Mouse (Mus musculus) ES-E14 (cell line): Measurements from ENCODE around the gene Gm17606. TPM values are rescaled to one million over a fixed set of nuclear protein-coding genes. Genes with fewer than 3 reads are reported as not detected.

Experiments used
- DNase-seq: peaks from one replicate; pipeline ENCODE4 v3.0.0-alpha.2; 2013; ENCODE audit warnings: low read depth, low spot score
- H3K27ac ChIP-seq: 2 replicates; pipeline ENCODE4 v1.5.1; 2012; ENCODE audit warnings: low read depth, mild to moderate bottlenecking, low read length, moderate library complexity, mixed read lengths; ENCODE audit not compliant: poor library complexity, insufficient read depth, severe bottlenecking
- H3K36me3 ChIP-seq: 2 replicates; pipeline ENCODE4 v1.6.1; 2012; ENCODE audit warnings: mild to moderate bottlenecking, low read length, moderate library complexity, mixed read lengths; ENCODE audit not compliant: control insufficient read depth, poor library complexity, insufficient read depth, severe bottlenecking
- H3K4me1 ChIP-seq, 2 experiments: fragments of 150-350 bp in 1 of 2; sonication (generic) in 1 of 2; 2 replicates each; pipeline ENCODE4 v1.6.1; 2012; ENCODE audit warnings: low read length in 2 of 2, mild to moderate bottlenecking in 1 of 2, mixed read lengths in 1 of 2; ENCODE audit not compliant: control insufficient read depth in 2 of 2, insufficient read depth in 2 of 2, poor library complexity in 1 of 2
- H3K4me3 ChIP-seq, 2 experiments: fragments of 150-350 bp in 1 of 2; sonication (generic) in 1 of 2; 2 replicates each; pipeline ENCODE4 v1.5.1; 2012; ENCODE audit warnings: low read length in 2 of 2, low read depth in 1 of 2, mild to moderate bottlenecking in 1 of 2, mixed read lengths in 1 of 2; ENCODE audit not compliant: insufficient read depth in 1 of 2, poor library complexity in 1 of 2, severe bottlenecking in 1 of 2
- H3K9ac ChIP-seq: 2 replicates; pipeline ENCODE4 v1.6.1; 2012; ENCODE audit warnings: low read depth, mild to moderate bottlenecking, low read length, mixed read lengths; ENCODE audit not compliant: poor library complexity, insufficient read depth, severe bottlenecking
- H3K9me3 ChIP-seq: fragments of 150-350 bp; sonication (generic); 2 replicates; pipeline ENCODE4 v1.6.1; 2012; ENCODE audit warnings: low read depth, mild to moderate bottlenecking, low read length; ENCODE audit not compliant: control insufficient read depth, insufficient read depth
- CHD2 ChIP-seq: IDR thresholded peaks from 2 replicates; pipeline ENCODE4 v1.6.1; 2014; ENCODE audit warnings: mild to moderate bottlenecking, low read depth, low read length, inconsistent platforms
- HCFC1 ChIP-seq: IDR thresholded peaks from 2 replicates; pipeline ENCODE4 v1.6.1; 2012; ENCODE audit warnings: low read length, inconsistent platforms, borderline replicate concordance; ENCODE audit not compliant: insufficient read depth
- MAFK ChIP-seq: IDR thresholded peaks from 2 replicates; pipeline ENCODE4 v1.6.1; 2014; ENCODE audit warnings: mild to moderate bottlenecking, low read depth, low read length, inconsistent platforms; ENCODE audit not compliant: insufficient read depth
- ZC3H11A ChIP-seq: IDR thresholded peaks from 2 replicates; pipeline ENCODE4 v1.6.1; 2012; ENCODE audit warnings: low read depth, mild to moderate bottlenecking, inconsistent platforms, low read length, borderline replicate concordance
- ZNF384 ChIP-seq: IDR thresholded peaks from 2 replicates; pipeline ENCODE4 v1.6.1; 2012; ENCODE audit warnings: low read depth, low read length, inconsistent platforms
- in situ Hi-C, 2 experiments: fragments of 600-800 bp; cut with MboI; formaldehyde crosslinking; loops; one replicate each; pipeline ENCODE4 v1.15.1; 2025; ENCODE audit warnings: low sequenced_read_pairs in 2 of 2, inconsistent platforms in 1 of 2; ENCODE audit not compliant: unreplicated experiment in 2 of 2
- total RNA-seq: library from RNA; depleted of rRNA; stranded (reverse); fragments of 300-350 nt; gene quantifications from 2 replicates; pipeline ENCODE4 v1.2.3, GENCODE M21; 2012

Gm17606 gene
- total RNA-seq, 1 experiment: not detected

DNA sequence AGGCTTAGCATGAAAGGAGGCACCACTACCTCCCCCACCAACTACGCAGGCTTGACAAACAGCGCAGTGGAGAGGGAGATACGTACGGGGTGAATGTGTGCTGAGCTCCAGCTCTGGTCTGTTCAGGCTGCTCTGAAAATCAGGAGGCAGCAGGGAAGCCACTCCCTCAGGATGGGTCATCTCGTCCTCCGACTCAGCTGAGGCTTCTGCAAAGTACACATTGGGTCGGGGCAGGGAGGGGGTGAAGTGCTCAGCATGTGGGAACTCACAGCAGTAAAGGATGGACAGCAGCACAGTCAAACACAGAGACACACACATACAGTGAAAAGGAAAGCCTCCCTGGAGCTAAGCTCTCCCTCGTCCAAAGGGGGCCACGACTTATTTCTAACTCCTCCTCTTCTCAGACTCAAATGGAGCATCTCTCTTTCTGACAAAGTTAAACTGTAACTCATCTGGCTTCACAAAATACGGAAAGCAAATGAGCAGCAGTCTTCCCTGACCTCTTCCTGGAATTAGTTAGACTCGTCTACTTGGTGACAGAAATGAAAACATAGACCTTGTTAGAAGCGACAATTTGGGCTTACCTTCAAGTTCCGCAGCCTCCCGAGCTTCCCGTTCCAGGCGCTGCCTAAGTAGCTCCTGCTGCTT lies 38.0 kb downstream of the Gm17606 start:
- in situ Hi-C loops: no loop called here
- H3K9me3 ChIP-seq: no peaks in the 10 kb centered on the region
- H3K4me3 ChIP-seq: no peak overlapping the region
- DNase-seq: no peak
- no peaks in the 10 kb centered on the region for H3K4me1 ChIP-seq
- TF ChIP-seq HCFC1: no peak
- TF ChIP-seq CHD2: no peak
- TF ChIP-seq ZC3H11A: no peak
- no peak for TF ChIP-seq ZNF384
- TF ChIP-seq MAFK: no peak
- H3K27ac ChIP-seq: no peak overlapping the region
- peaks cover 20% of the 10 kb centered on the region for H3K36me3 ChIP-seq
- H3K9ac ChIP-seq: no peak overlapping the region

DNA sequence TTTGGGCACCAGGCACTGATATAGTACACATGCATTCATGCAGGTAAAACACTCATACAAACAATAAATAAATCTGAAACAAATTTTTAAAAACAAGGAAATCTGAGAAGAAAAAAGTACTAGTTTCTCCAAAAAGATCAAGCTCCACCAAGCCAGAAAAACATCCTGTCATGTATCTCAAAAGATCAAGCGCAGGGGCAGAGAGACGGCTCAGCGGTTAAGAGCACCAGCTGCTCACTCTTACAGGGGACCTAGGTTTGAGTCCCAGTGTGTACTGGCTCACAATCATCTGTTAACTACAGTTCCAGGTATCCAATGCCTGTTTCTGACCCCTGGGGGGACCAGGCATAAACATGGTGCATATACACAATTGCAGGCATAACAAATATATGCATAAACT lies 41.6 kb downstream of the Gm17606 start:
- Histone ChIP-seq H3K4me1 (0 out of 4 replicates have a peak, but pooled peaks cover 0 to 4% of the 10 kb centered on the region in 2 experiments), H3K4me3 (no peak overlapping the region), H3K36me3 (peaks cover 12% of the 10 kb centered on the region), H3K27ac (no peak overlapping the region), H3K9ac (no peak overlapping the region), H3K9me3 (no peaks in the 10 kb centered on the region)
- DNase-seq: no peak
- in situ Hi-C loops: no loop called here
- TF ChIP-seq ZNF384: no peak

DNA sequence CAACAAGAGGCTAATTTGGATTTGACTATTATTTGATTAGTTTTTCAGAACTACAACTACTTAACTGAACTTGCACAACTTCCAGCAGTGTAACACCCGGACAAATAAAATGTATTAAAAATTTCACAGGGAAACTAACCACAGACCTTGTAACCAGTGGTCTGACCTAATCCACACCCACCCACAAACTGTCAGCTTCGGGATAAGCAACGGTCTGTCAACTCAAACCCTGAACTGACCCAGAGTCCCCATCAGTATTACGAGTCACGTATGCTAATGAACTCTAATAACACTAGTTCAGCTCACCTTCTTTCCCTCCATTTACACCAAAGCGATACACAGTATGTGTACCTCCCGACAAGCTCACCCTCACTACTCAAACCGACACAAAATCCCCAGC lies 44.7 kb downstream of the Gm17606 start:
- Histone ChIP-seq H3K4me1 (0 out of 4 replicates have a peak, but pooled peaks cover 0 to 4% of the 10 kb centered on the region in 2 experiments), H3K9ac (peak overlapping the region; percentile 100), H3K9me3 (no peaks in the 10 kb centered on the region), H3K27ac (no peak overlapping the region; the same call in 1 of the 2 replicates), H3K4me3 (peak overlapping the region; percentile 96 to 98), H3K36me3 (peaks cover 15% of the 10 kb centered on the region)
- in situ Hi-C loops: no loop called here
- TF ChIP-seq HCFC1 (no peak), ZNF384 (no peak), MAFK (no peak), CHD2 (no peak), ZC3H11A (no peak)
- no peak for DNase-seq

DNA sequence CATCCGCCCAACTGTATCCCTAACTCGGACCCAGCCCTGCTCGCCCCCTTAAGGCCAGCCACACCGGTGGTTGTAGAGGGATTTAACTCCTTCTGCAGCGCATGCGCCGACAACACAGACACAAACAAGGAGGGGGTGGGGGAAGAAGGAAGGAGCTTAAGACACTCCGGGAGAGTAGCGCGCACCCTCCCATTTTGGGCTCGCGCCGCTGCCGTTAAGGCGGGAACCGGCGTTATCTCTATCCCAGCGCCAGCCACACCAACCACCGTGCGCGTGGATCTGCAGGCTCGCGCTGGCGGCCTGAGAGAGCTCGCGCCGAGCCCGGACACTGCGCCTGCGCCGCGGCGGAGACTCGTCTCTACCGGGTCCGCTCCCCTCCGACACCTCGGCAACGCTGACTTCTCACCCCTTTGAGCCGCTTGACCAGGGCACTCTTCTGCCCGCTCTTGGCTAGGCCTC lies 45.3 kb downstream of the Gm17606 start, which contains the start of gene 1700123O20Rik:
1700123O20Rik (plus strand) TSS at position 154 of the 459 bp plus-strand sequence.
- no peak for TF ChIP-seq CHD2
- no peak; the same call in 1 of the 2 replicates for TF ChIP-seq HCFC1
- no peak for TF ChIP-seq ZNF384
- TF ChIP-seq ZC3H11A: no peak
- no peak for TF ChIP-seq MAFK
- in situ Hi-C loops: no loop called here
- H3K4me3 ChIP-seq: peak within 1 kb of the TSS; percentile 96 to 98
- peak; percentile 82 for DNase-seq
- H3K36me3 ChIP-seq: peaks cover 17% of the 10 kb centered on the region
- H3K9ac ChIP-seq: peak within 1 kb of the TSS; percentile 100
- no peaks in the 10 kb centered on the region for H3K9me3 ChIP-seq
- H3K27ac ChIP-seq: peak within 1 kb of the TSS; percentile 99
- H3K4me1 ChIP-seq: 0 out of 4 replicates have a peak, but pooled peaks cover 0 to 4% of the 10 kb centered on the region in 2 experiments
